Mouse (Mus musculus): ENCODE measurements at regions not wholly inside any gene's neighbourhood (a gene's known extent, or its start where the extent isn't known, plus 50 kb on each side); places are given as distances from the start of the nearest gene placed in this dataset.

- DNase-seq: no peak
Measured at GRCm38 (mm10) chr12:117430886-117431285, 85.4 kb upstream of the Rapgef5 start.

GRCm38 (mm10) chr12:117432788-117433187 is 83.5 kb upstream of the Rapgef5 start:
- DNase-seq: no peak

- DNase-seq: no peak
Measured at GRCm38 (mm10) chr12:117437011-117437410, 79.3 kb upstream of the Rapgef5 start.

DNA sequence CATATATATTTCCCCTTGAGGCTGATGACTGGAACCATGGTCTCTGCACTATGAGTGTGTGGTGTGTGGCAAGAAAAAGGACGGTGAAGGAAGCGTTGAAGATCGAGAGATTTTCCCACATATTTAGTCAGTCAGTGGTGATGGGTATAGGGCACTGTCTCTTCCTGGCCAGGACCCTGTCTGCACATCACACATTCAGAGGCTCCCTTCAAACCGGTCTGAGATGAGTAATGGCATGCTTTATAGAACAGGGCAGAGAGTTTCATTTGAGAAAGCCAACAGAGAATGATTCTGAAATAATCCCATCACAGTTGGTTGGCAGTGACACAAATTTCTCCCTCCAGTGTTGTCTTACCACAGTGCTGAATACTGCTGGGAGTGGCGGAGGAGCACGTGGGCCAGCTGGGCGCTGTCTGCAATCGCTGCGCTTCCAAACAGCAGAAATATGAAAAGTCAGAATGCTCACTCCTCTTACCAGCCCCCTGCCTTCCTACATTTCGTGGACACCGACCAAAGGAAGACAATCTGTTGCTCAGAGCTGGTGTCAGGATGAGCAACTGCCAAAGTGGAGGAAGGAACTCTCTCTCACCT is 77.2 kb upstream of the Rapgef5 start:
- no peak for DNase-seq

- DNase-seq: no peak
Measured at GRCm38 (mm10) chr12:117444247-117444989, 71.9 kb upstream of the Rapgef5 start.

- peak in 1 of 2 experiments; percentile 67 for DNase-seq
Measured at GRCm38 (mm10) chr12:117447223-117447622, 69.1 kb upstream of the Rapgef5 start.

GRCm38 (mm10) chr12:117447843-117448728 is 68.2 kb upstream of the Rapgef5 start:
- peak; percentile 22 to 32 for DNase-seq

DNA sequence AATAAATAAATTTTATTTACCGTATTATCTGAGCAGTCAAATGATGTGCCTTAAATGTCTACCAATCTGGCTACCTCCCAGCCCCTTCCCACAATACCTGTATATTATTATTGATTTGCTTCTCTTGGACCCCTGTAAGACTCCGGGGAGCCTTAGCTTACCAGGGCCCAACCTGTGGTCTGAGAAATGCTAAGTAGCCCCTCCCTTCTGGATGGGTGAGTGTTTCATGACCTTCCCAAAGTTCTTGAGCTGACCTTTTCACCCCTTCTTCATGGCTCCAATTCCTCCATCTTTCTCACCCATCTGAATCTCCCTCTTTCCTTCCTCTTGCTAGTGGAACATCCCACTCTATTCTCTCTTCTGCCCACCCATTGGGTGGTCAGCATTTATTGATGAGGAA is 67.2 kb upstream of the Rapgef5 start:
- no peak for DNase-seq

- DNase-seq: peak; percentile 31 to 74
Measured at GRCm38 (mm10) chr12:117450106-117450505, 66.2 kb upstream of the Rapgef5 start.

- no peak for DNase-seq
Measured at GRCm38 (mm10) chr12:117450871-117451270, 65.4 kb upstream of the Rapgef5 start.

DNA sequence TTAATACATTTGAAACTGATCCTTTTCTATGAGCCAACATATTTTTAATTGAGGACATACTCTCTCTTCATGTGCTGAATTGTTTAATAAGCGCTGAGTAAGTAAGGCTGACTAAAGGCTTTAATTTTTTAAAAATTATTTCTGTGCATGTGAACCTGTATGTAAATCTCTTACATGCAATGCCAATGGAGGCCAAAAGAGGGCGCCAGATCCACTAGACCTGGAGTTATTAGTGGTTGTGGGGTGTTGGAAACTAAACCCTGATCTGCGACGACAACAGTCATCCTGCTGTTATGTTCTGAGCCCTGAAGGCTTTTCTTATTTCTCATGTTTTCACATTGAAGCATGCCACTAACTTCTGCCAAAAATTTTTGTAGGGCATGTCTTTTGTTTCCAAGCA is 64.8 kb upstream of the Rapgef5 start:
- DNase-seq: peak in 1 of 2 experiments; percentile 29

DNA sequence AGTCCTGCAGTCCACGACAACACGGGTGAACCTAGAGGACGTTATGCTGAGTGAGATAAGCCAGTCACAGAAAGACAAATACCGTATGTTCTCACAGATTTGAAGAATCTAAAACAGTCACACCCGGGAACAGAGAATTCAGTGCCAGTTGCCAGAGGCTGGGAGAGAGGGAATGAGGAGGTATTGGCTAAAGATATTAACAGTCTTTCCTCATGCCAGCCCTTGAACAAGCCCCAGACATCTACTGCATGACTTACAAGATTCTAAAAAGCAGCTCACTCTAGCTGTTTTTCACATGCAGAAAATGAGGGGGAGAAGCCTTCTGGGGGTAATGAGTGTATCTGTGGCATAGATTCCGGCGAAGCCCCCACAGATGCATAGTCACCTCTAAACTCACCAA is 60.5 kb upstream of the Rapgef5 start:
- no peak for DNase-seq

DNA sequence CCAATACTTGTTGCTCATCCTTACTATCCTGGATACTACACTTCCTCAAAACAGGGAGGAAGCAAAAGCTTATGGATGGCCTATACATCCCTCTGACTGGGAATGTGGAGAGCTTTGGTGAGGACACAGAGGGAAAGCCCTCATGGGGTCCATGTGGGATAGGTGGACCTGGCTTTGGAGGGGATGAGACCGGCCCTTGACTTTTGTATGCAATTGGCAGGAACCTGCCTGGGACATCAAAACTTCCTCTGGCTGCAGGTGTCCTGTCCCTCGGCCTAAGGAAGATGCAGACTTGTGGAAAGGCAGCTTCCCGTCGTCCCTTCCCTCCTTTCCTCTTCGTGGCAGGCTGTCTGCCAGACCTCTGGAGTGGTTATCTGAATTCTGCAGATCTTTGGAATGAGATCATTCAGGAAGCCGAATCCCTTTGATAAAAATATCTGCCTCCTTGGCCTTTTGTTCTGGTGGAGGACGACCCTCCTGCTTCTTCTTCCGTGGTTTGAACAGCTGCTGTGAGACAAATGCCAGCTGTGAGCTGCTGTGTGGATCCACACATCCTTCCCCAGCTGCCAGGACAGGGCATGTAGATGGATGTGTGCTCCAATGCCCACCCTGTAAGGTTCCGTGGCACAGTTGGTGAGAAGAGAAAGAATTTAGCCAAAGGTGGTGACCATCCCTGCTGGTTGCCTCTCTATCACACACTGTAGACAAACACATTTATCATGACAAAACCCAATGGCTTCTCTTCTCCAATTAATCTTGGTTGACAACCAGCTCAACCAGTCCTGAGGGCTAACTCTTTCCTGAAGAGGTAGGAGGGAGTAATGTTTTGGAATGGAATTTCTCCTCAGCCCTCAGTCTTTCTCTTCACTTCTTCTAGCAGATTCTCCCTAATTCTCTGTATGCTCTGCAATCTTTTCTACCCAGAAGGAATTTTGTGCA is 57.9 kb upstream of the Rapgef5 start:
- peak; percentile 49 to 80 for DNase-seq

DNA sequence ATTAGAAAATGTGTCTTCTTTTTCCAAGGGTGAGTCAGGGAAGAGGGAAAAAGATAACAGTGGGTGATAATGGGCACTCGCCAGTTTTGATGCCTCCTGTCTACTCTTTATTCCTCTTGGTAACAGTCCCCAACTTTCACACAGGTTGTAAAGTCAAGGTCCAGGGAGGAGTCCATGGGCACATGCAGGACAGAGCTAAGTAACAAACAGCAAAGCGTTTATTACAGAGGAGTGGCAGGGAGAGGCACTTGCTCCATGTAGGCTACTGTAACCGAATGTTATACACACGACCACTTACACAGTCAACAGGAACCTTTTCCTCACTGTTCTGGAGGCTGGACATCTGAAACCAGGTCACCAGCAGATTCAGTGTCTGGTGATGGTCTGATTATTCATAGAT is 56.7 kb upstream of the Rapgef5 start:
- DNase-seq: no peak

- DNase-seq: no peak
Measured at GRCm38 (mm10) chr12:117465206-117465605, 51.1 kb upstream of the Rapgef5 start.

GRCm38 (mm10) chr12:117465998-117466397 is 50.3 kb upstream of the Rapgef5 start:
- DNase-seq: no peak

Measured in heart, adult 18-20 months (tissue).